Mouse (Mus musculus) CD4-positive naive resting alpha-beta T cell, adult 76 days (primary cell): ENCODE results near the gene Rgs6. TPM values are rescaled to one million over a fixed set of nuclear protein-coding genes. Genes with fewer than 3 reads are reported as not detected.

Experiments
- total RNA-seq: library from RNA; stranded (reverse); gene quantifications from one replicate; pipeline ENCODE4 v1.2.4, GENCODE M21; 2023

The Rgs6 gene
- total RNA-seq, result not detected

DNA sequence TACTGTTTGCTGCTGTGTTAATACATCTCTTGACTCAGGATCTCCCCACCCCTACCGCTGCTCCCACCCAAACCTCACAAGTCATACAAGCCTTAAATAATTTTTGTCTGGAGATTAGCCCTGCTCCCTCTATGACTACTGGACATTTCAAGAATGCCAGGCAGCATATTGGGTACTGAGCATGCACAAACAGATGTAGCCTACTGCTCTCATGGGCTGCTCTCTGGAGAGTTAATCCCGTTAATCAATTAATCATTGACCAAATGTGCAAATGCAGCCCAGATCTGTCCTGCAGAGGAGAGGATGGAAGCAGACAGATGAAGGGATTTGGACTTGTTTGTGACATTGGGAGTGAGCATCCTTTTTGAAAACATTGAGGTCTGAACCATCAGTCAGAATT lies at the start of gene Rgs6:
Gene Rgs6, plus strand, starts transcription at position 276 of the 400 bp plus-strand sequence.

